Mouse (Mus musculus): Measurements from ENCODE around the gene Map3k12.

Map3k12 gene

GRCm38 (mm10) chr15:102503447-102503846, 13.4 kb downstream of the Map3k12 start, which contains the start of gene Gm10337:
TSS of gene Gm10337 (plus strand) at chr15:102503722.
- no peak for DNase-seq (ENCODE audit: low spot score)

- no peak for DNase-seq (ENCODE audit: low spot score)
These were observed 14.5 kb downstream of the Map3k12 start for GRCm38 (mm10) chr15:102502254-102502840.

DNA sequence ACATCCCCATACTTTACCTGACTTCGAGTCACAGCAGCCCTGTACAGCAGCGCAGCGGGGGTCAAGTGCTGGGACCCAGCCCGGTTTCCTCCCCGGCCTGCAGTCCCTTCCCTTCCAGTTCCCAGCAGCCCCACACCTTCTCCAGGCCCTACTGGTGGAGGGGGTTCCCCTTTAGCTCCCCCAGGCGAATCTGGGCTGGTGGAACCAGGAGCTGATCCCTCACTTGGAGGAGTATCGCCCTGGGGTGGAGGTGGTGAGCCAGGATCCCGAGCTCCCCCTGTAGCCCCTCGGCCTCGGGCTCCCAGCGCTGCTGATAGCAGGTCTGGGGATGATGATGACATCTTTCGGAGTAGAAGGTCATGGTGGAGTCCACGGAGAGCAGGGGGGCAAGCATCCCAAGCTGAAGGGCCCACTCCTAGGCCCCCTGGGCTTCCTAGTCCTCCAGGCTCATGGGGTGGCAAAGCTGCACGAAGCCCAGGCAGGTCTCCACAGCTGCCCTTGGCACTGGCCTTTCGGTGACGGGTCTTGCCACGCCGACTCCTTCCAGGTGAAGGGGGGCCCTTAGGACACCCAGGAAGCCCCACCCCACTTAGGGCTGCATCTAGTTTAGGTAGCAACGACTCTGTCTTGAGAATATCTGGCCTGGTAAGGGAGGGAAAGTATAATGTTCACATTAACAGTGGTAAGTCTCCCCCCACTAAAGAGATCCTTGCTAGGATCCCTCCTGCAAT, 15.6 kb downstream of the Map3k12 start:
- no peak for DNase-seq (ENCODE audit: low spot score)

- no peak for DNase-seq (ENCODE audit: low spot score)
These were observed 16.4 kb downstream of the Map3k12 start for GRCm38 (mm10) chr15:102500479-102500878.

DNA sequence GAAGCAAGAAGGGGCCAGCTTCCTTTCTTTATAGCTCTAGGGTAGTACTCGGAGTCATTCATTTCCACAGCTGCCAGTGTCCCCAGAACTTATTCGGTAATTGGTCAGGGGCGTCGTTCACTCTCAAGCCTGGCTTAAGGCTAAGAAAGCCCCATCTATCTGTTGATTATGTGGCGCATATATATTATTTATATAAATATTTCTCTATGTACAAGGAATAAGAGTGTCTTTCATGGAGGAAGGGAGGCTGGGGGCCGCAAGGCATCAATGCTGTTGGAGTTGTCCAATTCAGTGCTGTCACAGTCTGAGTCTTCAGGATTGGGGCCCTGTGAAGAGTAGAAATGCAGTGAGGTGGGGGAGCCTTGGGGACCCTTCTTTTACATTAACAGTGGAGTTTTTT, 17.0 kb downstream of the Map3k12 start:
- no peak for DNase-seq (ENCODE audit: low spot score)

GRCm38 (mm10) chr15:102499370-102499769, 17.5 kb downstream of the Map3k12 start:
- DNase-seq (ENCODE audit: low spot score) = no peak

GRCm38 (mm10) chr15:102498322-102498721, 18.5 kb downstream of the Map3k12 start:
- no peak for DNase-seq (ENCODE audit: low spot score)

GRCm38 (mm10) chr15:102487664-102488063, 29.2 kb downstream of the Map3k12 start:
- no peak for DNase-seq (ENCODE audit: low spot score)

- no peak for DNase-seq (ENCODE audit: low spot score)
These were observed 31.0 kb downstream of the Map3k12 start for GRCm38 (mm10) chr15:102485853-102486252.

- no peak for DNase-seq (ENCODE audit: low spot score)
These were observed 33.7 kb downstream of the Map3k12 start for GRCm38 (mm10) chr15:102483136-102483535.

DNA sequence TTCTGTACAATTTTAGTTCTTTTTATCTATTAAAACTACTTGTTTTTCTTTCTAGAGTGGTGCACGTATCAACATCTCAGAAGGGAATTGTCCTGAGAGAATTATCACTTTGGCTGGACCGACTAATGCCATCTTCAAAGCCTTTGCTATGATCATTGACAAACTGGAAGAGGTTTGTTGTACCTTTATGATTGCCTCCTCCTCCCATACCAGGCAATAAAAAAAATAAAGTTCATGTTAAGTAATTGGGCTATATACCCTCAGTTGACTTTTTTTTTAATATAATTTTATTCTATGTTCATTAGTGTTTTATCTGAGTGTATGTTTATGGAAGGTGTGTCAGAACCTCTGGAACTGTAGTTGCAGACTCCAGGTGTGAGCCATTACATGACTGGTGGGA, 42.3 kb downstream of the Map3k12 start:
- no peak for DNase-seq (ENCODE audit: low spot score)

- DNase-seq (ENCODE audit: low spot score) = no peak
These were observed 43.6 kb downstream of the Map3k12 start for GRCm38 (mm10) chr15:102473246-102473645.

- no peak for DNase-seq (ENCODE audit: low spot score)
These were observed 45.1 kb downstream of the Map3k12 start for GRCm38 (mm10) chr15:102471727-102472126.

DNA sequence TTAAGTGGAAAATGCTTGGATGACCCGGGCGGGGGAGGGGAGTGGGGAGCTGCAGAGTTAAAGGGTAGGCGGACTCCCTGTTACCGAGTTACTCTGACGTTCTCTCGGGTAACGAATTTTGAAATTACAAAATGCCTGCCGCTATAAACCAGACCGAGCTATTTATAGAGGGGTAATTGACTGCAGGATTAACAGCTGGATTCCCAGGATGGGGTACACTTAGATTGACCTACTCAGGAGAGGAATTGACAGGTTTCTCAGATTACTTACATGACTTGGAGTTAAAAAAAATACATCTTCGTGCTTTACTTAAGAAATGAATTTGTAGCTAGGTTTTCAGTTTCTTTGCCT, 45.6 kb downstream of the Map3k12 start:
- no peak for DNase-seq (ENCODE audit: low spot score)

GRCm38 (mm10) chr15:102470605-102471294, 46.1 kb downstream of the Map3k12 start:
- DNase-seq (ENCODE audit: low spot score) = peak; percentile 63

DNA sequence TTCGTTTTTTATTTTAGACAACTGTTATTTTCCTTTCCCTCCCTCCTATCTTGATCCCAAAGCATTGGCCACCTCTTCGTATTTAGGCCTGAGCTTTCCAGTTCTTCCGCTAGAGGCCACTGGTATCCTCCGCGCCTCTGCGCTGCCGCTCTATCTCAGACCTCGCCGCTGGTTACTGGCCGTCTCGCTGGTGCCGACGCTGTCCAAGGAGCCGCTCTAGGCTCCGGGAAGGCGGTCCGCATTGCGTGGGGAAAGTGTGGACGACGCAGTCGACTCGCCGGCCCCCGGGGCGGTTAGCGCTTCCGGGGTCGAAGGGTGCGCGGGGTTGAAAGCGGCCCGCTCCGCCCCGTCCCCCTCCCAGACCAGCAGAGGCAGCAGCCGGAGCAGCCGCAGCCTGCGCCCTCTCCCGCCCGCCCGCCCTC, 46.7 kb downstream of the Map3k12 start, which contains the start of gene Pcbp2:
TSS of gene Pcbp2 (plus strand) at position 357 of the 422 bp plus-strand sequence.
- peak; percentile 90 for DNase-seq (ENCODE audit: low spot score)

GRCm38 (mm10) chr15:102468675-102469370, 48.0 kb downstream of the Map3k12 start:
- no peak for DNase-seq (ENCODE audit: low spot score)

- DNase-seq (ENCODE audit: low spot score) = no peak
These were observed 53.2 kb downstream of the Map3k12 start for GRCm38 (mm10) chr15:102463666-102464065.

- DNase-seq (ENCODE audit: low spot score) = no peak
These were observed 55.3 kb downstream of the Map3k12 start for GRCm38 (mm10) chr15:102461430-102462075.

DNA sequence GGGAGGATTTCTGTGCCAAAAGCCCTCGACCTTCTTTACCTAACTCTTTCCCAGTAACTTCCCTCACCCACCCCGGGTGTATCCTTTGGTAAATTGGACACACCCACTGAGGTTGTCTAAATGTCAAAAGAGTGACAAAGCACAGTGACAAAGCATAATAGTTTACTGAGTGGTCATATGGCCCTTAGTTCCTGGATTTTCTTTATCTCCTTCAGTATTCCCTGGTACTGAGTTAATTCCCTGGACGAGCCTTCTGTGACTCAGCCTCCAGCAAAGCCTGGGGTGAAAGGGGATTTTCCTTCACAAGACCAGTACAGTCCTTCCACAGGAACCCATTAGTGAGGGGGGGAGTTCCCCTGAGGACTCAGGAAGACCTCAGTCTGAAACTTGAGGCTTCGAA, 55.9 kb downstream of the Map3k12 start:
- DNase-seq (ENCODE audit: low spot score) = no peak

DNA sequence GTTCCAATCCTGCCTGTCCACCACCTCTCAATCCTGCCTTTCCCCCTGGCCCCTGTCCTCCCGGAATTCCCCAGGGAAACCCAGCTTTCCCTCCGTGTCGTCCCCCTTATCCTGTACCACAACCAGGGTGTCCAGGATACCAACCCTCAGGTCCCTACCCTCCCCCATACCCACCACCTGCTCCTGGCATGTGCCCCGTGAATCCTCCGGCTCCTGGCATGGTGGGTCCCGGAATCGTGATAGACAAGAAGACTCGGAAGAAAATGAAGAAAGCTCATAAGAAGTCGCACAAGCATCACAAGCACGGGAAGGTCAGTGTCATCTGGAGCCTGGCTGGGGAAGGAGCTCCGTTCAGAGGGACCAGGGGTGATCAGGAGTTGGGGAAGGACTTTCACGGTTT, 56.5 kb downstream of the Map3k12 start:
- DNase-seq (ENCODE audit: low spot score) = no peak

GRCm38 (mm10) chr15:102459847-102460246, 57.0 kb downstream of the Map3k12 start:
- peak; percentile 19 for DNase-seq (ENCODE audit: low spot score)
